Mouse (Mus musculus): ENCODE data around the gene Apobec3.
"Not testable (repeated sequence)": the region's sequence is repeated elsewhere in the genome, so short reads cannot be mapped to it uniquely, and the experiment has no call there.

The Apobec3 gene

GRCm38 (mm10) chr15:79927637-79928122 lies 36.2 kb downstream of the Apobec3 start:
- peak; percentile 93 to 95 for DNase-seq (ENCODE audit: low spot score in 2 of 2)

- no peak for DNase-seq (ENCODE audit: low spot score in 2 of 2)
Observed at GRCm38 (mm10) chr15:79928316-79928715, 36.9 kb downstream of the Apobec3 start.

GRCm38 (mm10) chr15:79928736-79929135 lies 37.3 kb downstream of the Apobec3 start:
- DNase-seq (ENCODE audit: low spot score in 2 of 2), result no peak

GRCm38 (mm10) chr15:79929734-79930133 lies 38.3 kb downstream of the Apobec3 start:
- no peak for DNase-seq (ENCODE audit: low spot score in 2 of 2)

- DNase-seq (ENCODE audit: low spot score in 2 of 2), result no peak
Observed at GRCm38 (mm10) chr15:79931496-79932141, 40.2 kb downstream of the Apobec3 start.

GRCm38 (mm10) chr15:79932323-79932987 lies 41.0 kb downstream of the Apobec3 start:
- peak; percentile 88 to 91 for DNase-seq (ENCODE audit: low spot score in 2 of 2)

GRCm38 (mm10) chr15:79933052-79933669 lies 41.7 kb downstream of the Apobec3 start:
- DNase-seq (ENCODE audit: low spot score in 2 of 2), result no peak

- DNase-seq (ENCODE audit: low spot score in 2 of 2), result no peak
Observed at GRCm38 (mm10) chr15:79933670-79934514, 42.4 kb downstream of the Apobec3 start.

- DNase-seq (ENCODE audit: low spot score in 2 of 2), result no peak
Observed at GRCm38 (mm10) chr15:79934776-79935175, 43.3 kb downstream of the Apobec3 start.

- DNase-seq (ENCODE audit: low spot score in 2 of 2), result no peak
Observed at GRCm38 (mm10) chr15:79935654-79936373, 44.4 kb downstream of the Apobec3 start.

- DNase-seq (ENCODE audit: low spot score in 2 of 2), result no peak
Observed at GRCm38 (mm10) chr15:79936374-79936751, 44.9 kb downstream of the Apobec3 start.

GRCm38 (mm10) chr15:79939020-79939419 lies 47.6 kb downstream of the Apobec3 start:
- no peak for DNase-seq (ENCODE audit: low spot score in 2 of 2)

- not testable (repeated sequence) for DNase-seq (ENCODE audit: low spot score in 2 of 2)
Observed at GRCm38 (mm10) chr15:79939501-79939900, 48.0 kb downstream of the Apobec3 start.

- no peak for DNase-seq (ENCODE audit: low spot score in 2 of 2)
Observed at GRCm38 (mm10) chr15:79939913-79940312, 48.5 kb downstream of the Apobec3 start.

GRCm38 (mm10) chr15:79940932-79941331 lies 49.5 kb downstream of the Apobec3 start:
- no peak for DNase-seq (ENCODE audit: low spot score in 2 of 2)

- no peak for DNase-seq (ENCODE audit: low spot score in 2 of 2)
Observed at GRCm38 (mm10) chr15:79942541-79942940, 51.1 kb downstream of the Apobec3 start.

GRCm38 (mm10) chr15:79943584-79943983 lies 52.1 kb downstream of the Apobec3 start:
- no peak for DNase-seq (ENCODE audit: low spot score in 2 of 2)

GRCm38 (mm10) chr15:79944948-79945347 lies 53.5 kb downstream of the Apobec3 start:
- DNase-seq (ENCODE audit: low spot score in 2 of 2), result no peak

GRCm38 (mm10) chr15:79946022-79946421 lies 54.6 kb downstream of the Apobec3 start:
- DNase-seq (ENCODE audit: low spot score in 2 of 2), result peak; percentile 87 to 93

- DNase-seq (ENCODE audit: low spot score in 2 of 2), result no peak
Observed at GRCm38 (mm10) chr15:79946790-79947189, 55.3 kb downstream of the Apobec3 start.

- DNase-seq (ENCODE audit: low spot score in 2 of 2), result no peak
Observed at GRCm38 (mm10) chr15:79947681-79948080, 56.2 kb downstream of the Apobec3 start.

All from right cerebral cortex, postnatal 10 days (tissue).